Mouse (Mus musculus): ENCODE results near the gene Zmiz1. TPM values are rescaled to one million over a fixed set of nuclear protein-coding genes. Genes with fewer than 3 reads are reported as not detected.

Zmiz1 gene
- total and polyA plus RNA-seq, 3 experiments, result 0.09 to 0.16 TPM; not detected in 1

DNA sequence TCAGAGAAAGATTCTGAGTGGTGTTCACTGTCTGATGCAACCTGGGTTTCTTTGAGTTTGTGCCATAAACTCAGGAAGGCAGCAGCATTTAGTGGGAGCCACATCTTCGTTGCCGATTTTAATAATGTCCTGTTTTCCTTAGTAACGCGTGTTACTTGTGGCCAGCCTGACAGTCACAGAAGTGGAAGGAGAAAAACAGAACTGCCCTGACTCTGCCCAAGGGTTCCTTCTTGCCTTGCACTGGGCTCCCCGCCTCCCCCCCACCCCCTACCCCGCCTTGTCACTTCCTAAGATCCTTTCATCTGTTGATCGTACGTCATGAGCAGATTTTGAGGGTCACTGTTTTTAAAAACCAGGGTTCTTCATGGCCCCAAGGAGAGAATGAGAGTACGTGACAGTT lies 88.9 kb downstream of the Zmiz1 start:
- DNase-seq (ENCODE audit: low spot score), result no peak
- no peak for TF ChIP-seq POLR2AphosphoS5 (IDR thresholded peaks at IDR 0.05; ENCODE audit: insufficient replicate concordance, low read depth, low read length)
- TF ChIP-seq GATA1 (IDR thresholded peaks at IDR 0.05; ENCODE audit: borderline replicate concordance, low read length), result no peak
- TF ChIP-seq TAL1 (conservative IDR thresholded peaks at IDR 0.05; ENCODE audit: low read depth, low read length), result no peak
- no peak for TF ChIP-seq GATA2 (IDR thresholded peaks at IDR 0.05; ENCODE audit: borderline replicate concordance, low read depth, low read length)
- TF ChIP-seq CTCF (IDR thresholded peaks at IDR 0.05; ENCODE audit: low read depth, low read length), result no peak
- no peaks in the 10 kb centered on the region for H3K4me1 ChIP-seq (ENCODE audit: insufficient read depth, low read depth, low read length)
- no peaks in the 10 kb centered on the region for H3K36me3 ChIP-seq (replicated peaks)
- no peak for ATAC-seq (ENCODE audit: extremely low read depth, insufficient number of reproducible peaks, low FRiP score, poor library complexity, severe bottlenecking)
- H3K9me3 ChIP-seq (replicated peaks), result peaks cover 90% of the 10 kb centered on the region
- no peaks in the 10 kb centered on the region for H3K27me3 ChIP-seq (ENCODE audit: insufficient read depth, low read length)
- H3K4me3 ChIP-seq (ENCODE audit: low read depth, low read length), result no peak overlapping the region

DNA sequence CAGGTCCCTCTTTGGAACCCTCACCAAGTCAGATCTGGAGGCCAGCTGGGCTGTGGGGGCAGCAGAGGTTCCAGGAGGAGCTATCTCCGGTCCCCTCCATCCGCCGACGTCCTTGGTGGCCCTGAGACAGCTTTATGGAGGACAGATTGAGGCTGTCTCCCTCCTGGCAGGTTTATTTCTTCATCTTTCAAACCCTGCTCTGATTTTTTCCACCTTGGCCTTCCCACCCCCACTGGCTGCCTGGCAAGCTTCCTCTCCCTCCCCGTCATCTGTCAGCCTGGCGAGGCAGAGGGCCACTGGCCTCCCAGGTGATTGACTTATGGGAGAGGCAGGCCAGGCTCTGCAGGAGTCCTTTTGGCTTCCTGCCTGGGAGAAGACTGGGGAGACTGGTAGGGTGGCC lies 89.7 kb downstream of the Zmiz1 start:
- H3K9me3 ChIP-seq (replicated peaks), result peaks cover 90% of the 10 kb centered on the region
- no peaks in the 10 kb centered on the region for H3K27me3 ChIP-seq (ENCODE audit: insufficient read depth, low read length)
- no peak for DNase-seq (ENCODE audit: low spot score)
- no peak overlapping the region; the same call in 1 of the 2 replicates for H3K4me3 ChIP-seq (ENCODE audit: low read depth, low read length)
- H3K36me3 ChIP-seq (replicated peaks), result no peaks in the 10 kb centered on the region
- TF ChIP-seq TAL1 (conservative IDR thresholded peaks at IDR 0.05; ENCODE audit: low read depth, low read length) (no peak), POLR2AphosphoS5 (IDR thresholded peaks at IDR 0.05; ENCODE audit: insufficient replicate concordance, low read depth, low read length) (no peak), CTCF (IDR thresholded peaks at IDR 0.05; ENCODE audit: low read depth, low read length) (no peak), GATA2 (IDR thresholded peaks at IDR 0.05; ENCODE audit: borderline replicate concordance, low read depth, low read length) (no peak), GATA1 (IDR thresholded peaks at IDR 0.05; ENCODE audit: borderline replicate concordance, low read length) (no peak)
- no peaks in the 10 kb centered on the region for H3K4me1 ChIP-seq (ENCODE audit: insufficient read depth, low read depth, low read length)
- no peak for ATAC-seq (ENCODE audit: extremely low read depth, insufficient number of reproducible peaks, low FRiP score, poor library complexity, severe bottlenecking)

DNA sequence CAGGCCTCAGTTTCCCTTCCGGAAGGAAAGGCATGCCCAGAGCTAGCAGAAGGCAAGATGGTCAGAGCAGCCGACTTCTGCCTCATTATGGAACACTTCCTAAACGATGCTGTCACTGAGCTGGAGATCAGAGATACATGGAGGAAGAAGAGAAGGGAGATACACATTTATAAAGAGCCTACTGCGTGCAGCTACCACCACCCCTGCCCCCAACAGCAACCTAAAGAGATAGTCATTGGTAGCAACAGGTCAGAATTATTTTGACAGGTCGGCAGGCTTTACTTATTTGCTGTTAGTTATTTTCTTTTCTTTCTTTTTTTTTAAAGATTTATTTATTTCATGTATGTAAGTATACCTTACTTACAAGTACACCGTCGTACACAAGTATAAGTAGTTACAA lies 90.1 kb downstream of the Zmiz1 start:
- Histone ChIP-seq H3K4me1 (ENCODE audit: insufficient read depth, low read depth, low read length) (no peaks in the 10 kb centered on the region), H3K27me3 (ENCODE audit: insufficient read depth, low read length) (no peaks in the 10 kb centered on the region), H3K9me3 (replicated peaks) (peaks cover 89% of the 10 kb centered on the region), H3K36me3 (replicated peaks) (no peaks in the 10 kb centered on the region), H3K4me3 (ENCODE audit: low read depth, low read length) (no peak overlapping the region)
- TF ChIP-seq CTCF (IDR thresholded peaks at IDR 0.05; ENCODE audit: low read depth, low read length) (no peak), TAL1 (conservative IDR thresholded peaks at IDR 0.05; ENCODE audit: low read depth, low read length) (no peak), POLR2AphosphoS5 (IDR thresholded peaks at IDR 0.05; ENCODE audit: insufficient replicate concordance, low read depth, low read length) (no peak), GATA1 (IDR thresholded peaks at IDR 0.05; ENCODE audit: borderline replicate concordance, low read length) (no peak), GATA2 (IDR thresholded peaks at IDR 0.05; ENCODE audit: borderline replicate concordance, low read depth, low read length) (no peak)
- ATAC-seq (ENCODE audit: extremely low read depth, insufficient number of reproducible peaks, low FRiP score, poor library complexity, severe bottlenecking), result no peak
- no peak for DNase-seq (ENCODE audit: low spot score)

DNA sequence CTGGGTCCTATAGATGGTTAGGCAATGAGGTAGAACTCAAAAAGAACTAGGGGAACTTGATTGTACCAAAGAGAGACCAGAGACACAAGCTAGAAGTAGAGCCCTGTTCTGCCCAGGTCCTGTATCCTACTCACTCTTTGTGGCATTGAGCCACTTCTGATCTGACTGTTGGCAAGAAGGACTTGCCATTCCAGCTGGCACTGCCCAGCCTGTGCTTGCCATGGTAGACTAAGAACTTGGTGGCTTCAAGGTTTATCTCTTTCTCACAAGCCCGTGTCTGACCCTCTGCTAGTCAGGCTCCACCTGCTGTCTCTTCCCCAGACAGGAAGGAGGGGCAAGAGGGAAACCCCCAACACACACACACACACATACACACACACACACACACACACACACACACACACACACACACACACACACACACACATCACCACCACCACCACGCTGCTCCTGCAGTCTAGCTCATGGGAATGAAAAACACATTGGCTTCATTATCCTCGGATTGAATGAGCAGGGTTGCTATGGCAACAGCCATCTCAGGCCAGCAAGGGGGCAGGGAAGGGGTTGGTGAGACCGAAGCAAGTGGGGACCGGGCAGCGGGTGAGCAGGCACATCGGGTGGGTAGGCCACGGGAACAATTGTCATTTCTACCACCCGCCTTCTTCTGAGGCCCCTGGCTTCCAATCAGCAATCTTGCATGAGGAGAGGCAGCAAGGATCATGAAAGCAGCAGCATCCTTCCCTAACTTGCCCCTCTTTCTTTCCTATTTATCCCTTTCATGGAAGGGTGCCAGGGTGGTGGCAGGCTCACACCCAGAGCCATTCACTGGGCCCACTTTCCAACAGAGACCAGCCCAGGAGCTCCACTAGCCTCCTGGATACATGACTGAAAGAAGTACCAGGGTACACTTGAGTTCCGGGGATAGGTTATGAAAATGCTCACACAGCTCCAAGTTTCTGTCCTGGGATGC lies 91.2 kb downstream of the Zmiz1 start:
- H3K9me3 ChIP-seq (replicated peaks), result peaks cover 87% of the 10 kb centered on the region
- no peak for ATAC-seq (ENCODE audit: extremely low read depth, insufficient number of reproducible peaks, low FRiP score, poor library complexity, severe bottlenecking)
- H3K4me1 ChIP-seq (ENCODE audit: insufficient read depth, low read depth, low read length), result no peaks in the 10 kb centered on the region
- no peaks in the 10 kb centered on the region for H3K36me3 ChIP-seq (replicated peaks)
- TF ChIP-seq GATA1 (IDR thresholded peaks at IDR 0.05; ENCODE audit: borderline replicate concordance, low read length), result no peak
- TF ChIP-seq POLR2AphosphoS5 (IDR thresholded peaks at IDR 0.05; ENCODE audit: insufficient replicate concordance, low read depth, low read length), result no peak
- no peak for TF ChIP-seq TAL1 (conservative IDR thresholded peaks at IDR 0.05; ENCODE audit: low read depth, low read length)
- TF ChIP-seq GATA2 (IDR thresholded peaks at IDR 0.05; ENCODE audit: borderline replicate concordance, low read depth, low read length), result no peak
- TF ChIP-seq CTCF (IDR thresholded peaks at IDR 0.05; ENCODE audit: low read depth, low read length), result no peak
- DNase-seq (ENCODE audit: low spot score), result no peak
- no peak overlapping the region; the same call in 1 of the 2 replicates for H3K4me3 ChIP-seq (ENCODE audit: low read depth, low read length)
- H3K27me3 ChIP-seq (ENCODE audit: insufficient read depth, low read length), result no peaks in the 10 kb centered on the region

DNA sequence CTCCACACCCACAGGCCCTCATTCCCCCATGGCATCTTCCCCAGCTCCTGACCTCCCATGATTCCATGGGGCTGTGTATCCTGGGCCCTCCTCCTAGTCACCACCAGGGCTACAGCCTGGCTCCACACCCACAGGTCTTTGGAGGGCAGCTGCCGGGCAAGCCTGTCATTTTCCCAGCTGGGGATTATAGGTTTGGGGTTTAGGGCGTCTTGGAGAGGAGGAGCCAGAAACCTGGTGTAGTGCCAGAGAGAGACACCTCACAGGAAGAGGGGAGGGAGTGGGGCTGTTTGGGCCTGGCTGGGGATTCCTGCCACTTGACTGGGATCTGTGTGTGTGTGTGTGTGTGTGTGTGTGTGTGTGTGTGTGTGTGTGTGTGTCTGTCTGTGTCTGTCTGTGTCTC lies 92.7 kb downstream of the Zmiz1 start:
- ATAC-seq (ENCODE audit: extremely low read depth, insufficient number of reproducible peaks, low FRiP score, poor library complexity, severe bottlenecking), result no peak
- Histone ChIP-seq H3K27me3 (ENCODE audit: insufficient read depth, low read length) (no peaks in the 10 kb centered on the region), H3K36me3 (replicated peaks) (no peaks in the 10 kb centered on the region), H3K9me3 (replicated peaks) (peaks cover 78% of the 10 kb centered on the region), H3K4me3 (ENCODE audit: low read depth, low read length) (no peak overlapping the region), H3K4me1 (ENCODE audit: insufficient read depth, low read depth, low read length) (no peaks in the 10 kb centered on the region)
- TF ChIP-seq CTCF (IDR thresholded peaks at IDR 0.05; ENCODE audit: low read depth, low read length) (no peak), POLR2AphosphoS5 (IDR thresholded peaks at IDR 0.05; ENCODE audit: insufficient replicate concordance, low read depth, low read length) (no peak), GATA1 (IDR thresholded peaks at IDR 0.05; ENCODE audit: borderline replicate concordance, low read length) (no peak), GATA2 (IDR thresholded peaks at IDR 0.05; ENCODE audit: borderline replicate concordance, low read depth, low read length) (no peak), TAL1 (conservative IDR thresholded peaks at IDR 0.05; ENCODE audit: low read depth, low read length) (no peak)
- no peak for DNase-seq (ENCODE audit: low spot score)

DNA sequence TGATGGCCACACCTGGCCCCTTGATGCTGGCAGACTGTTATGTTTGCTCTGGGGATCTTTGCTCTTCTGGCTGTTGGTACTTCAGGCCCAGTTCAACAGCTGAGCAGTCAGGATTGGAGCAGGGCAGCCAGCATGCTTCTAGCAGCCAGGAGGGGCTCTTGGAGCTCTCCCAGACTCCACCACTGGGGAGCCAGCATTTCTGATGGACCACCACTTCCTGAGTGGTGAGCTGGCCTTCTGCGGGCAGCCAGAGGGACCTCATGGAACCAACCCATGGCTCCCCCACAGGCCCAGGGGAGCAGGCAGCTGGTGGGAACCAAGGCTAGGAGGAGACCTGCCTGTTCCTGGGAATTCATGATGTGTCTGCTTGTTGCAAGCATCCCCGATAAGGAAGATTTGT lies 94.4 kb downstream of the Zmiz1 start:
- Histone ChIP-seq H3K9me3 (replicated peaks) (peaks cover 72% of the 10 kb centered on the region), H3K4me1 (ENCODE audit: insufficient read depth, low read depth, low read length) (no peaks in the 10 kb centered on the region), H3K4me3 (ENCODE audit: low read depth, low read length) (no peak overlapping the region), H3K27me3 (ENCODE audit: insufficient read depth, low read length) (no peaks in the 10 kb centered on the region), H3K36me3 (replicated peaks) (no peaks in the 10 kb centered on the region)
- ATAC-seq (ENCODE audit: extremely low read depth, insufficient number of reproducible peaks, low FRiP score, poor library complexity, severe bottlenecking), result no peak
- no peak for TF ChIP-seq GATA2 (IDR thresholded peaks at IDR 0.05; ENCODE audit: borderline replicate concordance, low read depth, low read length)
- no peak for TF ChIP-seq TAL1 (conservative IDR thresholded peaks at IDR 0.05; ENCODE audit: low read depth, low read length)
- no peak for TF ChIP-seq GATA1 (IDR thresholded peaks at IDR 0.05; ENCODE audit: borderline replicate concordance, low read length)
- no peak for TF ChIP-seq POLR2AphosphoS5 (IDR thresholded peaks at IDR 0.05; ENCODE audit: insufficient replicate concordance, low read depth, low read length)
- DNase-seq (ENCODE audit: low spot score), result no peak

Measured in G1E (cell line).